ENCODE assay signal across 17 mouse cellular contexts in the genomic region with DNA sequence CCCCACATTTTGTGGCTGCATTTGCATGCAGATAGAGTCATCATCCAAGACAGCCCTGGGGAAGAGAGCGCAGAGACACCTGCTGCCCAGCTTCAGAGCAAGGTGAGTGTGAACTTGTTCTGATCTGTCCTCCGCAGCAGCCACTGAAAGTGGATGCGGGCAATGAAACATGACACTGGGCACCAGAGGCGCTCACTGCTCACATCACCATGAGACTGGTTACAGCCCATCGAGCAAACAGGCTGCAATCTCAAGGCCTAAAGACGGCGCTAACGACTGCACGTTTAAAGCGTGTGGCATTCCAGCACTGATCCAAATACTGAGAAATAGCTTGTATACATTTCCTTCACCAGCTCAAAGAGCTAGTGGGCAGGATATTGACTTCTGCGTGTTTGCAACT.
"Had no signal": no experiment of that assay in that cellular context is flagged by ENCODE, and none has a peak within 500 bp of the region (broad histone marks: within the 10 kb centered on the region; RNA-seq: fewer than 3 reads in every experiment).

No protein-coding gene starts in this region.

- H3K4me2 ChIP-seq: kidney, embryonic 15.5 days; liver, embryonic 13.5 days; midbrain, embryonic 12.5 days had no signal

- DNase-seq: kidney, adult 2 months; kidney, postnatal 25 days; layer of hippocampus, adult 9-11 months; liver, embryonic 13.5 days; lung, adult 2 months; lung, postnatal 14 days; right cerebral cortex, postnatal 25 days; spleen, adult 18-20 months; thymus, adult 18-20 months; thymus, postnatal 4 days had no signal

- H3K9me3 ChIP-seq: kidney, embryonic 15.5 days; liver, embryonic 13.5 days had no signal

- H3K9ac ChIP-seq: kidney, embryonic 15.5 days; liver, embryonic 13.5 days; midbrain, embryonic 12.5 days had no signal

- H3K4me3 ChIP-seq: kidney, embryonic 15.5 days; layer of hippocampus, adult 2 months; left cerebral cortex, adult 2 months; liver, embryonic 13.5 days; midbrain, embryonic 12.5 days had no signal

- ATAC-seq: intestine, embryonic 16.5 days; midbrain, embryonic 16.5 days had no signal

- H3K4me1 ChIP-seq: liver, embryonic 13.5 days had no signal

- H3K27ac ChIP-seq: kidney, embryonic 15.5 days; layer of hippocampus, adult 2 months; left cerebral cortex, adult 2 months; liver, embryonic 13.5 days; macrophage; midbrain, embryonic 12.5 days had no signal

- H3K36me3 ChIP-seq: kidney, embryonic 15.5 days; liver, embryonic 13.5 days; midbrain, embryonic 12.5 days had no signal

- H3K27me3 ChIP-seq: kidney, embryonic 15.5 days; liver, embryonic 13.5 days had no signal
